Mouse (Mus musculus): ENCODE measurements around the gene Faap100. TPM values are rescaled to one million over a fixed set of nuclear protein-coding genes. Genes with fewer than 3 reads are reported as not detected.
A peak's percentile ranks its signal among the peaks of the same experiment; 100 is the strongest.
"Not testable (repeated sequence)": the region's sequence is repeated elsewhere in the genome, so short reads cannot be mapped to it uniquely, and the experiment has no call there.

Gene Faap100
- polyA plus RNA-seq, 1 experiment, result 34.5 TPM

DNA sequence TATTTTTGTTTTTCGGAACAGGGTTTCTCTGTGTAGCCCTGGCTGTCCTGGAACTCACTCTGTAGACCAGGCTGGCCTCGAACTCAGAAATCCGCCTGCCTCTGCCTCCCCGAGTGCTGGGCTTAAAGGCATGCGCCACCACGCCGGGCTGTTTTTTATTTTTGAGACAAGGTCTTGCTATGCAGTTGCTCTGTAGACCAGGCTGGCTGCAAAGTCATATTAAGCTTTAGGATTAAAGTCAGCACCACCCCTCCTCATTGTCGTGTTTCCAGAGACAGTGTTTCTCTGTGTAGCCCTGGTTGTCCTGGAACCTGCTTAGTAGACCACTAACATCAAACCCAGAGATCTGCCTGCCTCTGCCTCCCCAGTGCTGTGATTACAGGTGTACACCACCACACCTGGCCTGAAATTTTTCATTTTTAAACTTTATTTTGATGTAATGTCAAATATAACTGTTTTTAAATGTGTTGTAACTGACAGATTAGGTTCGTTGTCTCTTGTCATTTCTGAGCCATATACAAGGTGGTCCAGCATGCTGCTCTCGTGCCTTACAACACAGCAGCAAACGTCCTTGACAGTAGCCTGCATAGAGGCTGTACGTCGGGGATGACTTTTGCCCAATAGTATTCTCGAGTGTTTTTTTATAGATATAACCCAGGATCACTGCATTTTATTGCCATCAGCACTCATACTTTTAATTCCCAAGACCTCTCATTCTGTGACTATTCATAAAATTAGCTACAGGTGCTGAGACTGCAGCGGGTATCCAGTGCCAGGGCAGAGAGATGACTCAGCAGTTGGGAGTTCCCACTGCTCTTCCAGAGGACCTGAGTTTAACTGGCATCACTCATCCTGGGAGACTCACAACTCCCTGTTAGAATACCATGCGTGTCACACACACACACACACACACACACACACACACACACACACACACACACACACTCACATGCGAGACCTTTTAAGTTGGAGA is 24.0 kb downstream of the Faap100 start:
- WGBS, result 61% methylated on average over 17 of the region's 17 CpGs
- DNase-seq (ENCODE audit: low read depth, low spot score), result no peak

DNA sequence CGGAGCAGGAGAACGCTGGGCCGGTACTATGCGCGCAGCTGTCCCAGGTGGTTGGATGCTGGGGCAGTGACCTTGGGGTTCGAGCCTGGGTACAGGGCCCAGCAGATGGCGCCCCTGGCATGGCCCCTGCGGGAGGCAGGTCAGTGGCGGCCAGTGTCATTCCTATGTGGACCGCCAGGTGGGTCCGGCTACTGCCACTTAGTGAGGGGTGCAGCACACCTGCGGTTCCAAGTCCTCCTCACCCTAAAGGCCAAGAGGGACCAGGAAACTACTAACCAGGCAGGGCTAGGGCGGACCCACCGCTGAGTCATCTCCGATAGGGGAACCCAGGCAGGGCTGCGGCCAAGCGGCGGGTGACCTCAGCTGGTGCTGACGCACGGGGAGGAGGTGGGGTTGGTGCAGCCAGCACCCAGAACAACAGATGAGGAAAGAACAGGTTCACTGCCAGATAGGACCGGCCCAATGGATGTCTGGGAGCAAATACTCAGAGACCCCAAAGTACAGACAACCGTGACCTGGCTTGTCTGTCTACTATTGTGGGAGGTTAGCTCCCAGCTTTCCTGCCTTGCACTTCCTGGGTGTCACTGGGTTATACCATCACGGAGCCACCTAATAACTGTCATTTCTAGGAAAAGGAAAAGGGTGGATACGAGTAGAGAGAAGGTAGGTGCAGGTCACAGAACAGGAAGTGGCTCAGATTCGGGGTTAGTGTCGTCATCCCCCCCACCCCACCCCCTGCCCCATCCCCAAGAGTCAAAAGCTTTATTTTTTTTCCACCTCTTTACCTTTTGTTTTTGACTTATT is 24.9 kb downstream of the Faap100 start:
- 5% methylated on average over 26 of the region's 26 CpGs for WGBS
- DNase-seq (ENCODE audit: low read depth, low spot score), result no peak

DNA sequence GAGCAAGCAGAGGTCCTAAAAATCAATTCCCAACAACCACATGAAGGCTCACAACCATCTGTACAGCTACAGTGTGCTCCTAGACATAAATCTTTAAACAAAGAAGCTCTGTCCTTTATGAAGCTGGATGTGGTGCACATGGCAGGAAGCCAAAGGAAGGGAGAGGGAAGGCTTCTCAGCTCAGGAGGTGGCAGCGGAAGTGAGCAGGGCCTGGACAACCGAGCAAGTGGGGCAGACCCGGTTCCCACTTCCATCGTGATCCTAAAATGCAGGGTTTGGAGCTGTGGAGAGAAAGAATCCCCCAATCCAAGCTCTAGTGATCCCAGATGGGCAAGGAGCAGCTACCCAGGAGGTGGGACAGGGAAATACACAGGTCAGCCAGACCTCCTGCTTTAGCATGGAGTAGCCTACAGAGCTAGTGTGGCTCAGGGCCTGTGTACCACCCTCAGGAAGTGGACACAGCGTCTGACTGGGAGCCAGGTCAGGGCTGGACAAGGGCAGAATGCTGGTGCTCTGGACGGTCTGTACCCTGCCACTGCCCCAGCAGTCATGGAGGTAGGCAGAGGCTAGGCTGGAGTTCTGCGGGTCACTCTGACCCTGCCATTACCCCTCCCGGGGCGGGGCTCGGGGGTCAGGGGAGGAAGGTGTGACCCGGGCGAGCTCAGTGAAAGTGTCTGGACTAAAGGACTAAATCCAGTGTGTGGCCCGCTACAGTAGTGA is 25.8 kb downstream of the Faap100 start:
- WGBS, result 34% methylated on average over 13 of the region's 13 CpGs
- no peak for DNase-seq (ENCODE audit: low read depth, low spot score)

DNA sequence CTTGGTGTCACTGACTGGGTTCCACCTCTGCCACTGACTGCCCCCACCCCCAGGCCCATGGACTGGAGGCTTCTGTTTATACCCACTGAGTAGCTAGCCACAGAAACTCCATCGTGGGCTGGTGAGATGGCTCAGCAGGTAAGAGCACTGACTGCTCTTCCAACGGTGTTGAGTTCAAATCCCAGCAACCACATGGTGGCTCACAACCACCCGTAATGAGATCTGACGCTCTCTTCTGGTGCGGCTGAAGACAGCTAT is 26.5 kb downstream of the Faap100 start:
- WGBS, result 82% methylated on average over 5 of the region's 5 CpGs
- DNase-seq (ENCODE audit: low read depth, low spot score), result not testable (repeated sequence)

DNA sequence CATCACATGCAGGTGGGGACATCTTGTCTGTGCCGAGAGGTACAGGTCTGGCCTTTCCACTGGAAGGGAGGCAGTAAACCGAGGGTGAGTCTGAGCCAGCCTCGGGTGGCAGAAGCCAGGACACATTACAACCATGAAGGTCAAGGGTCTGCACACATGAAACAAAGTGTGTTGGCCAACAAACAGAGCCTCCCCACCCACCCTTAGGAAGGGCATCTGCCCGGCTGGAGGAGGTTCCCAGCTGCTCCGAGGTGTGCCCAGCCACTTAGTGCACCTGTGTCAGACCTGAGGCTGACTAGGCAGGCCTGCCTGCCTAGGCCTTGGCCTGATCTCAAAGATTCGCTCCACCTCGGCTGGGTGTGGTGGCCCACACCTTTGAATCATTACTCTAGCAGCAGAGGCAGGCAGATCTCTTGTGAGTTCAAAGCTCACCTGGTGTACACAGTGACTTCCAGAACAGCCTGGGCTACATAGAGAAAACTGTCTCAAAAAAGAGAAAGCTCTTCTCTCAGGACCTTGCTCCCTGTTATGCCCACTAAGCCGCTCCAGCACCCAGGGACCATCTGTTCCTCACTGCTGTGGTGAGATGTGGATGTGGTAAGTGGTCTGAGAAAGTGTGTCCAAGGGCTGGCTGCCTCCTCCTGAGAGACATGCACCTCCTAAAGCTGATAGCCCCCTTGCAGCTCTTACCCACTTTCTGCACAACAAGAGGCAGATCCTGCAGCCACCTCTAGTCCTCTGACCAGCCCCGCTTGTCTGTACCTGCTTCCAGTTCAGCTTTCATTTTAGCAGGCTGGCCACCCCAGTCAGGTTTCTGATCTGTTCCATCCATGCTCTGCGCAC is 27.1 kb downstream of the Faap100 start:
- no peak for DNase-seq (ENCODE audit: low read depth, low spot score)
- 53% methylated on average over 10 of the region's 10 CpGs for WGBS

DNA sequence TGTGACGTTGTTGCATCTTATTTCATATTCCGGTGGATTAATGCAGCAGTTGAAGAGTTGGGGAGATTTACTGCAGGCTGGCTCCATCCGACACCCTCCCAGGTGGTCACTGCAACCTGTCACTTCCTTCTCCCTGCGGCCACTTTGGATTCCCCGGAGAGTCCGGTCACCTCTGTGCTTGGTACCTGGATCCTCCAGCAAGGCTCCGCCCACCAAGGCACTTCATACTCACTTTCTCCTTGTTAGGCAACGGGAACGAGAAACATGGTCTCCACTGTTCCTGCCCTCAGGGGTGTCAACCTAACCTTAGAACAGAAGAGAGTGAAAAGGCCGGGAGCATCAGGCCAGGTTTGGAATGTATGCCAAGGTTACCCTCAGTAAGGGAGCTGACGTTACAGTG is 27.9 kb downstream of the Faap100 start:
- no peak for DNase-seq (ENCODE audit: low read depth, low spot score)

DNA sequence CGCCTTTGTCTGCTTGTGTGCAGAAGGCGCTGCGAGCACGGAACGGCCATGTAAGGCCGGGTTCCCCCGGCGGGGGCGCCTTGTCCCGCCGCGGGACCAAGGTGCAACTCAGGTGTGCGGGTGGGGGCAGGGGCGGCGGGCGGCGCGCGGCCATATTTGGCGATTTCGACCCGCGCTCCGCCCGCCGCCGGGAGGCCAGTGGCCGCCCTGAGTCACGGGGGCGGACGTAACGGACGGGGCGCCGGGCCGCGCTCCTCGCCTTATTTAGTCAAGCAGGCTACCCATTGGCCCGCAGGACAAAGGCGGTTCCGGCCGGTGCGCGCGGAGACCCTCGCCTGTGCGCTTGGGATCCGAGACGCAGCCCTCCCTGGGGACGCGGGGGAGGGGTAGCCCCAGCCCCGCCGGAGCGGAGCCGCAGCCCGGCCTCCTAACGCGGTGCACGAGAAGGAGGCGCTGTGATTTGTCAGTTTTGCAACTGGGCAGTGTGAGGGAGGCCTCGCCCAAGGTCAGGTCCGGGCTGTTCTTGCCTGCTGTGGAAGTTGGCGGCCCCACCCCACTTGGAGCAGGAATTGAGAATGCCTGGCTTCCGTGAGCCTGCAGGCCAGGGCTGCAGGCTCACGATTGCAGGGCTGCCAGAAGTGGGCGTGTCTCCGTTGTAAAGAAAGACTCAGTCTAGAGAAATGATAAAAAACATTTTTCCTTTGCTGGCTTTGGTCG is 28.4 kb downstream of the Faap100 start:
- WGBS, result under 1% methylated on average over 68 of the region's 68 CpGs

More for the DNA sequence above, 27.9 kb downstream of the Faap100 start:
- WGBS, result 8% methylated on average over 11 of the region's 11 CpGs

DNA sequence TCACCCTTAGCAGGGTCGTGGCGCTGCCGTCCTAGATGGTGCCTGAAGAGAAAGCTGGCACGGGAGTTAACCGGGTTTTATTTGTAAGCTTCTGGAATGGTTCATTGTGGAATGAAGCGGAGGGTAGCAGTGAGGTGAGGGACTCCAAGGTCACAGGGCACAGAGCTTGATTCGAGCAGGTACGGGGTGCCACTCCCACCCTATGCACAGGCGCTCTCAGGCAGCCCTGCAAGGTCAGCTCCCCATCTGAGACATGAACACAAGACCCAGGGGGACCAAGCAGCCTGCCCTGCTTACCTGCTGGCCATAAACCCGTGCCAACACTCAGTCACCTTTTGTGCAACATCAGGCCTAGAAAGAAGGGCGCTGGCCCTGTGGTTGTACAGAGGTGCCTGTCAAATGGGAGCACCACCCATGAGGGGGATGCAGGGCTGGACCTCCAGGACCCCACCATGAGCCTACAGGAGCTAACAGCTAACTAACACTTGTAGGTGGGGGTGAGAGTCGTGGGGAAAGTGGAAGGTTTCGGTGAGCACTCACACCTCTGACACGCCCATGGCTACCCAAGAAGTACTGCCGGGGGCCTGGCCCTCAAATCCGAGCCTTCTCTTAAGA is 29.1 kb downstream of the Faap100 start:
- no peak for DNase-seq (ENCODE audit: low read depth, low spot score)
- WGBS, result under 1% methylated on average over 16 of the region's 16 CpGs

More for the DNA sequence above, 28.4 kb downstream of the Faap100 start:
- DNase-seq (ENCODE audit: low read depth, low spot score), result peak; percentile 83

DNA sequence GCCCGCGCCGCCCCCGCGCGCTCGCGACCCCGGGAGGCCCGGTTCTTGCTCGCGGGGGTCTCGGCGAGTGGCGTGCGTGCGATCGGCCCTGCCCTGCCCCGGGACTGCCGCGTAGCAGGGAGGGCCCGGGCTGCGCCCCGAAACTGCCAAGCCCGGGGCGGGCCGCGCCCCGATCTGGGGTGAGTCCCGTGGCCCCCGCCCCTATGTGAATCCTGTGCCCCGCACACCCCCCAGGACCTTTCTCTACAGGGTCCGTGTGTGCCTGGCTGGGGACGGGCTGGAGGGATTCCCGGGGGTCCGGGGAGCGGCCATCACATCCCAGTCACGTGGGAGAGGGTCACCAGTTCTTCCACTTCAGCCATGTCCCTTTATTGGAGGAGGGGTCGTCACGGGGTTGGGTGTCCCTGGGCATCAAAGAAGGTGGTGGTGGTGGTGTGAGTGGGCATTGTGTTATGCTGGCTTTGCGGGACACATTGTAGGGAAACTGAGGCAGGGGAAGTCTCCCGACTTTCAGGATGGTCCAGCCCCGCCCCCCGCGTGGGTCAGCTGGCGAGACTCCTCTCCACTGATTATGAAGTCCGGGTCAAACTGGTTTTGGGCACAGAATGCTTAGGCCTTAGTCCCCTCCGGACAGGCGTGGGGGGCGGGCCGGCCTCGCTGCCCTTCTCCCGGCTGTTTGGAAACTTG is 29.7 kb downstream of the Faap100 start:
- no peak for DNase-seq (ENCODE audit: low read depth, low spot score)
- 2% methylated on average over 53 of the region's 53 CpGs for WGBS

DNA sequence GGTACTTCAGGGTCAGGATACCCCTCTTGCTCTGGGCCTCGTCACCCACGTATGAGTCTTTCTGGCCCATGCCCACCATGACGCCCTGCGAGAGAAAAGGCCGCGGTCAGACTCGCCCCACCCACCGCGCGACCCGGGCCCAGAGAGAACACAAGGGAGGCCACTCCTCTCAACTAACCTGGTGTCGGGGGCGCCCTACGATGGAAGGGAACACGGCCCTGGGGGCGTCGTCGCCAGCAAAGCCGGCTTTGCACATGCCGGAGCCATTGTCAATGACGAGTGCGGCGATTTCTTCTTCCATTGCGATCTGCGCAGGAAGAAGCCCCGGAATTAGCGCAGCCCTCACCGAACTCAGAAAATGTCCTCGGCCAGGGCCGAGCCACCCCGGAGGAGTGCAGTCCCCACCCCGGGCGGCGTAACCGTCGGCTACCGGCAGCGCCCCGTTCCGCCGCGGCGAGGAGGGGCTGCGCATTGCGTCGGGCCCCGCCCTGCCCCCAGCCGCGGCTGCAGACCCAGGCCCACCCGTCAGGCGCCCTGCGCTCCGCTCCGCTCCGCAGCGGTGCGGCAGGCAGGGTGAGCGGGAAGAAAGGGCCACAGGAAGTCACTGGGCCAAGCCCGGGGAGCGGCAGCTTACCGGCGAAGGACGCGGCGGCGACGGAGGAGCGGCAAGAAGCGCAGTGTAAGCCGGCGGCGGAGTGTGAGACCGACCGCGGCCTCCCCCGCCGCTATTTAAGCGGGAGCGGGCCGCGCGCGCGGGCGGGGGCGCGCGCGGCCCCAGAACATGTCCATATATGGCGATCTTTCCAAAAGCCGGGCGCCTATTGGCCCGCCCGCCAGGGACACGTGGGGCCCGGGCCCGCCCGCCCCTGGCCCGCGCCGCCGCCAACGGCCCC is 30.5 kb downstream of the Faap100 start, which contains the start of gene Actg1:
Gene Actg1, minus strand, starts transcription at position 752 of the 893 bp plus-strand sequence.
- DNase-seq (ENCODE audit: low read depth, low spot score), result no peak
- WGBS, result under 1% methylated on average over 102 of the region's 103 CpGs

DNA sequence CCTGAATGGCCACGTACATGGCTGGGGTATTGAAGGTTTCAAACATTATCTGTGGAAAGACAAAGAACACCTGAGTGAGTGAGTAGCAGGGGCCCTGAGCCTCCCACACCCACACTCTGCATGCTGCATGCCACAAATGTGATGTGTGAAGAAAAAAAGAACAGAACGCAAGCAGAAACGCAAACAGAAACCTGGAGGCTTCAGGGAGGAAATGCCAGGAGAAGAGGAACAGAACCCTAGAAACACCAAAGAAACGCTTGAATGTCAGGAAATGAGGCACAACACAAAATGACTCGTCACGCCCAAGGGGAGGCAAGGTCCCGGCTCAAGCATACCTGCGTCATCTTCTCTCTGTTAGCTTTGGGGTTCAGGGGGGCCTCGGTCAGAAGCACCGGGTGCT is 31.3 kb downstream of the Faap100 start:
- DNase-seq (ENCODE audit: low read depth, low spot score), result no peak
- WGBS, result 0% methylated on average over 10 of the region's 10 CpGs

DNA sequence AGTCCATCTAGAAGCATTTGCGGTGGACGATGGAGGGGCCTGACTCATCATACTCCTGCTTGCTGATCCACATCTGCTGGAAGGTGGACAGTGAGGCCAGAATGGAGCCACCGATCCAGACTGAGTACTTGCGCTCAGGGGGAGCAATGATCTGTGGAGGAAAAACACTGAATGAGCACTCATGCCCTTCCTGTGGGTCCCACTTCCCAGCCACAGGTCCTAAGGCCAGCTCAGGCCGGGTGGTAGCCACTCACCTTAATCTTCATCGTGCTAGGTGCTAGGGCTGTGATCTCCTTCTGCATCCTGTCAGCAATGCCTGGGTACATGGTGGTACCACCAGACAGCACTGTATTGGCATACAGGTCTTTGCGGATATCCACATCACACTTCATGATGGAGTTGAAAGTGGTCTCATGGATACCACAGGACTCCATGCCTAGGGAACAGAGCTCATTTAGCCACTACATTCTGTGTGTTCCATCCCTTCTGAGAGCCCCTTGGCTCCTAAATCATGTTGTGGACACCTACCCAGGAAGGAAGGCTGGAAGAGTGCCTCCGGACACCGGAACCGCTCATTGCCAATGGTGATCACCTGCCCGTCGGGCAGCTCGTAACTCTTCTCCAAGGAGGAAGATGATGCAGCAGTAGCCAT is 32.1 kb downstream of the Faap100 start:
- DNase-seq (ENCODE audit: low read depth, low spot score), result not testable (repeated sequence)
- 1% methylated on average over 11 of the region's 13 CpGs for WGBS

DNA sequence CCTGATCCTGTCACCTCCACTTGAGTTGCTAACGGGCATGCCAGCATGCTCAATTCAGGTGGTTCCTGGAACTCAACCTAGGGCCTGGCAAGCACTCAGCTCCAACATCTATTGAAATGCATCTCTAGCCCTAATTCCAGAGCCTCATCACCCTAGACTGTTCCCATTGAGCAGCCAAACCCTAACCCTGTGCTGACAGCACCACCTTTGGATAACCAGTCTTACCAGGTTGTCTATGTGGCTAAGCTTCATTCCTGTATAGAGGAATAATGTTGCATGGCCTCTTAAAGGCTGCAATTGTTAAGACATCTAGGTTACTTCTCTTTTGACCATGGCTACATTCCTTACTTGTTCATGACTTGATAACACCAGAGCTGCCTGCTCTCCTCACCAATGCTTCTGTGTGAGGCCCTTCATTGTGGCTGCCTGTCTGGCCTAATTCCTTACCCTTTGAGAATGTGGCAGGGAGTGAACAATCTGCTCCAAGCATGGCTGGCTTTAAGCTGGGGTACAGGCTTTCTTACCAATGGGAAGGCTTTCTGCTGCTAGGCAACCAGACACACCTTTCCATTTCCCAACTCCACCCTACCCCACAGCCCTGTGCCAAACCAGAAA is 33.4 kb downstream of the Faap100 start:
- WGBS, result 29% methylated on average over 1 of the region's 1 CpGs
- no peak for DNase-seq (ENCODE audit: low read depth, low spot score)

DNA sequence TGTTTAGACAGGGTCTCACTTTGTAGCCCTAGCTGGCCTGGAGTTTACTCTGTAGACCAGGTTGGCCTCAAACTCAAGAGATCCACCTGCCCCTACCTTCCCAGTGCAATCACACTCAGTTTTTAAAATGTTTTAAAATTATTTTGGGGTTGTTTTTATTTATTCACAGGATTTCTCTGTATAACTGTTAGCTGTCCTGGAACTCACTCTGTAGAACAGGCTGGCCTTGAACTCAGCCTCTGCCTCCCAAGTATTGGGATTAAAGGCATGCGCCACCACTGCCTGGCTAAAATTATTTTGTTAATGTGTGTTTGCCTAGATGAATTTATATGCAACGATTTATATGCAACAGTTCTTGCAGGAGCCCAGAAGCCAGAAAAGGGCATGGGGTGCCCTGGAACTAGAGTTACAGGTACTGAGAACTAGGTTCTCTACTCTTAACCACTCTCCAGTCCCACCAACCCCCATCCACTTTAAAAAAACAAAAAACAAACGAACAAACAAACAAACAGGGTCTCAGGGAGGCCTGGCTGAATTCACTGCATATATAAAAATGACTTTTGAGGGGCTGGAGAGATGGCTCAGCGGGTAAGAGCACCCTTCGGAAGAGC is 34.1 kb downstream of the Faap100 start:
- DNase-seq (ENCODE audit: low read depth, low spot score), result no peak

DNA sequence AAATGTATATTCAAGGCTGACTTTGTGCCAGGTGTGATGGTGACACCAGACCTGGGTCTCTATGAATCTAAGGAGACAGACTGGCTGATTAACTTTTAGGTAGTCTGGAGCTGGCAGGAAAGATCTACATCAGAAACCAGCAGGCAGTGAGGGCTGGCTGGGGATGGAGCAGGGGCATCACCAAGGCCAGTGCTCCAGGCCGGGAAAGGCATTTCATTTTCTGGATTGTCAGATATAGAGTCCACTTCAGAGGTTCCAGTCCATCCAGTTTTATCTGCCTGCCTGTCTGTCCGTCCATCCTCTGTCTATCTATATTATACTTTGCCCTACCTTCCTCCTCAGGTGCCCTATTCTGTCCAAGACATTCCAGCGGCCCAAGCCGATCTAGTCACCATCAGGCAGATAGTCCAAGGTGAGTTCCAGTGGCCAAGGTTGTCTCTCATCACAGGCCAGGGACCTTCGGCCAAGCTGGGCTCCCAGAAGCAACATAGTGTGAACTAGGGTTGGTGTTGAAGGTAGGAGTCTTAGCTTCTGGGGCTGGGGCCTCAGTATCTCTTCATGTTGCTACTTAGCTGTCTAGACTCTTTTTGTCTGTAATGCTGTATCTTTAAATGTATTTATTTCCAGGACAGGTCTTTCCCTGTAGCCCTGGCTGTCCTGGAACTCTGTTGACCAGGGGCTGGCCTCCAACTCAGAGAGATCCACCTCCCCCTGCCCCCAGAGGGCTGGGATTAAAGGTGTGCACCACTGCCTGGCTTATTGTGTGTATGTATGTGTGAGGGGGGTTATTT is 34.9 kb downstream of the Faap100 start:
- WGBS, result 35% methylated on average over 5 of the region's 5 CpGs
- no peak for DNase-seq (ENCODE audit: low read depth, low spot score)

More for the DNA sequence above, 34.1 kb downstream of the Faap100 start:
- WGBS, result 34% methylated on average over 5 of the region's 5 CpGs
